Mouse (Mus musculus) splenic B cell, adult 2 months (primary cell): ENCODE measurements around the gene Gmfg.

Experiments used
- DNase-seq: peaks from one replicate; pipeline ENCODE4 v3.0.0-alpha.2; 2011; ENCODE audit warnings: low read depth, low spot score
- H3K27me3 ChIP-seq: 2 replicates; pipeline ENCODE4 v1.6.1; 2012; ENCODE audit warnings: mild to moderate bottlenecking, low read length, moderate library complexity, mixed read lengths; ENCODE audit not compliant: control insufficient read depth, poor library complexity, insufficient read depth, severe bottlenecking
- H3K36me3 ChIP-seq: 2 replicates; pipeline ENCODE4 v1.6.1; 2012; ENCODE audit warnings: mild to moderate bottlenecking, low read length, moderate library complexity, mixed read lengths; ENCODE audit not compliant: control insufficient read depth, poor library complexity, insufficient read depth, severe bottlenecking

Gene Gmfg

DNA sequence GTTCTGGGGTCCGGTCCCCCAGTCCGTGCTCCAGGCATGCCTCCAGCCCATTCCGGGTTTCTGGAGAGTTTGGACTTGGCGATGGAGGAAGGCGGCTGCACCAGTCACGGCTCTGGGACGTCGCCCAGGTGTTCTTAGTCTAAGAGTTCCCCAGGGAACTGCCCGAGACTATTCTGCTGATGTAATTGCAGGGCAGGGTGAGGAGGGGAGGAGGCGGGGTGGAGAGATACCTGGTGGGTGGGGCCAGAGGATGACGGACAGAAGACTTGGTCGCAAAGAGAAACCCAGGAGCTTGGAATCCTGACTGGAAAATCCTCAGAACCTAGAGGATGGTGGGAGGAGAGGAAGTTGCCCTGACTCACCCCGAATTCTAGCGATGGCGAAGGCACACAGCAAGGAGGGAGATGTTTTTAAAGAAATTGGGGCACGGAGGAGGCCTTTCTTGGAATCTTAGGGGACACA, 50.8 kb downstream of the Gmfg start:
- no peaks in the 10 kb centered on the region for H3K27me3 ChIP-seq
- peak; percentile 25 for DNase-seq
- no peaks in the 10 kb centered on the region for H3K36me3 ChIP-seq

DNA sequence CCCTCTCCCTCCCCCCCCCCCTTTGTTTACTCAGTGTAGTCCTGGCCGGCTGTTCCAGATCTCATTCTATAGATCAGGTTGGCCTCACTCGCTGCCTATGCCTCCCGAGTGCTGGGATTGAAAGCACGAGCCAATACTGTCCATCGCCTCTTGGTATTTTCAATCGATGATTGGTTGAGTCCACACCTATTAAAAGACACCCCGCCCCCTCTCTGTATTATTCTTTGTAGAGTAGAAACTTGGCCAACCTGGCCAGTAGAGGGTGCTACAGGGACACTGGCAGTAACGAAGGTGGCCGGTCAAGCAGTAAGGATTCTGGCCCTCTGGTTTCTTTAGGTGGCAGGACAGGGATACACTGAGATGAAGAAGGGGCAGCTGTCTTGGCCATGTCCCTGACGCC, 53.2 kb downstream of the Gmfg start:
- Histone ChIP-seq H3K36me3 (no peaks in the 10 kb centered on the region), H3K27me3 (no peaks in the 10 kb centered on the region)
- peak; percentile 74 for DNase-seq

DNA sequence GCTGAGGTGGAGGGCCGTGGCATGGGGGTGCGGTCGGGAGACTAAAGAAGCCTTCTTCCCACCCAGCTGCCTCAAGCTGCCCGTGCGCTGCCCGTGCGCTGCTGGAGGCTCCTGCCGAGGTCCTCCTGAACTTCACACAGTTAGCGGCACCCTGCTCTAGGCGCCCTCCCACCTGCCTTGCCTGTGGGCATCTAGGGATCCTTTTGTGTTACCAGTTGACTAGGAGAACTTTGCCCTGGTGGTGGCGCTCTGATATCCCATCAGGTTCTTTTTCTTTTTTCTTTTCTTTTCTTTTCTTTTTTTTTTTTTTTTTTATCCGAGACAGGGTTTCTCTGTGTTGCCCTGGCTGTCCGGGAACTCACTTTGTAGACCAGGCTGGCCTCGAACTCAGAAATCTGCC, 53.7 kb downstream of the Gmfg start:
- H3K27me3 ChIP-seq, result no peaks in the 10 kb centered on the region
- DNase-seq, result no peak
- no peaks in the 10 kb centered on the region for H3K36me3 ChIP-seq

DNA sequence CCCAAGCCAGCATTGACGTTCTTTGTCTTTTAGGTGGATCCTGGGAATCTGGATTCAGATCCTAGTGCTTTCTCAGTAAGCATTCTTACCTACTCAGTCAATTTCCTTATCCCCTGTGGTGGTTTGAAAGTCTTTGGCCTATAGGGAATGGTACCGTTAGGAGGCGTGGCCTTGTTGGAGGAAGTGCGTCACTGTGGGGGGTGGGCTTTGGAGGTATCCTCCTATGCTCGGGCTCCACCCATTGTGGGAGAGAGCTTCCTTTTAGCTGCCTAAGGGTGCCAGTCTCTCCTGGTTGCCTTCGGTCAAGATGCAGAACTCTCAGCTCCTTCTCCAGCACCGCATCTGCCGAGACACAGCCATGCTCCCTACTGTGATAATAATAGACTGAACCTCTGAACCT, 55.1 kb downstream of the Gmfg start:
- no peaks in the 10 kb centered on the region for H3K36me3 ChIP-seq

DNA sequence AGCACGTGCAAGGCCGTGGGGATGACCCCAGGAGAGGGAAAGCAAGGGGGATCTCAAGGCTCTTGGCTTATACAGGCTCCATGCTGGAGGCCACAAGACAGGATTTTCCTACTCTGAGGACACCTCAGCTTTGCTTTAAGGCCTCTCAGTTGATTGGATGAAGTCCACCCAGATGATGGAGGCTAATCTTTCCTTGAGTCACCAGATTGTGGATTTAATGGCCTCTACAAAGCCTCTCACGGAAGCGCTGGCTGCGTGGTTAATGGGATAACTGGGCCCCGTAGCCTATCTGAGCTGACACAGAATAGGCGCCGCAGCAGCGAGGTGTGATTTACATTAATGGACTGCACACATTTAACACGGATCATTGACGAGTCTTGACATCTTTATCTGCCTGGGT, 58.2 kb downstream of the Gmfg start:
- DNase-seq, result no peak
- Histone ChIP-seq H3K27me3 (no peaks in the 10 kb centered on the region), H3K36me3 (no peaks in the 10 kb centered on the region)

More for the DNA sequence above, 55.1 kb downstream of the Gmfg start:
- no peaks in the 10 kb centered on the region for H3K27me3 ChIP-seq
- no peak for DNase-seq
